8 mouse cellular contexts compared by ENCODE assay signal in the genomic region with DNA sequence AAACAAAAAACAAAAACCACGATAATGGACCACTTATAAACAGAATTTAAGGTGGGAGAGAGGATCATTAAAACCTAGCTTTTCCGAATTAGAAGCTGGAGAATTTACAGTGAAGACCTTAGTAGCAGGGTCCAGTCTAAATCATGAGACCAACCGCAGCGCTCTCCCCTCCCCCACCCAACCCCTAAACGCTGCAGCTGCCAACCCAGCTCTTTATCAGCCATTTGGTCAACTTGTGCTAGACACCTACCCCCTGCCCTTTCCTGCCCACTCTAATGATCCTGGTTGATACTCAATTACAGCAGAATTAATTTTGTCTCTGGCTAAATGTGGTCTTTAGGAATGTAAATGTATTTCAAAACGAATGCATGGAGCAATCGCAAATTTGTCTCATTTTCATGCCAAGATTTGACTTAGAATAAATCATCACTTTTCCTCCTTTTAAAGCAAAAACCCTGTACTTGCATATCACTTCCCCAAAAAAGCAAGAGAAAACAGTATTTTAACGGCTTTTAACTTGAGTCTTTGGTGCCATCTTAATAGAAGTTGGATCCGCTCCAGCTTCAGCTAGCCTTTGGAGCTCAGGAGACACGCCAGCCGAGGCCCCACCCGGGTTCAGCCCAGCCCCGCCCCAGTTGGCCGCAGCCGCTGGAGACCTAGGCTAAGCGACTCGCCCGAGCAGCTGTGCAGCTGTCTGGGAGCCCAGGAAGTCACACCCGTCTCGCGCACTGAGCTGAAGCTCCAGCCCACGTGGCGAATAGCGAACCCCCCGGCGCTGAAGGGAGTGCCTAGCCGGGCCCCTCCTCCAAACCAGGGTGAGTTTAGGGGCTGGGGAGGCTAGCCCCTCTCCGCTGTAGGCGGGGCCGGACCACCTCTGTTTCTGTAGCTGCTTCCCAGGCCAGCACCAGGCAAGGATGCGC. TPM values are rescaled to one million over a fixed set of nuclear protein-coding genes. Genes with fewer than 3 reads are reported as not detected.
DNase-seq lines count a peak whose midpoint lies in the region; ATAC-seq and TF ChIP-seq lines count a peak whose summit lies in the region.

No protein-coding gene starts in this region.

- peak; percentile 73 for ATAC-seq in embryonic facial prominence, embryonic 12.5 days (ENCODE audit: insufficient number of reproducible peaks, insufficient read depth, low FRiP score, low TSS enrichment)
- peak; percentile 64 for ATAC-seq in limb, embryonic 14.5 days (ENCODE audit: low FRiP score, low read depth)
- ATAC-seq in midbrain, embryonic 15.5 days (replicated peaks) = peak; percentile 65

- TF ChIP-seq CTCF in spleen, adult 2 months (IDR thresholded peaks at IDR 0.05; ENCODE audit: extremely low read depth, insufficient read depth, insufficient read length, insufficient replicate concordance) = no peak

- no peaks in the 10 kb centered on the region for H3K36me3 ChIP-seq in embryonic facial prominence, embryonic 12.5 days
- 0 out of 2 replicates have a peak, but pooled peaks cover 3% of the 10 kb centered on the region for H3K36me3 ChIP-seq in limb, embryonic 14.5 days (ENCODE audit: control insufficient read depth, insufficient read depth, low read length)
- H3K36me3 ChIP-seq in midbrain, embryonic 15.5 days (replicated peaks) = no peaks in the 10 kb centered on the region
- H3K36me3 ChIP-seq in spleen, adult 2 months (ENCODE audit: control insufficient read depth, insufficient read depth, low read length) = no peaks in the 10 kb centered on the region

- H3K4me1 ChIP-seq in embryonic facial prominence, embryonic 12.5 days = peaks cover 12% of the 10 kb centered on the region
- peaks cover 12% of the 10 kb centered on the region for H3K4me1 ChIP-seq in limb, embryonic 14.5 days (ENCODE audit: control insufficient read depth, insufficient read depth, low read length)
- H3K4me1 ChIP-seq in midbrain, embryonic 15.5 days = peaks cover 32% of the 10 kb centered on the region
- H3K4me1 ChIP-seq in spleen, adult 2 months (ENCODE audit: control insufficient read depth, insufficient read depth, insufficient read length) = peaks cover 2% of the 10 kb centered on the region; the same call in 1 of the 2 replicates

- no peaks in the 10 kb centered on the region for H3K9me3 ChIP-seq in embryonic facial prominence, embryonic 12.5 days
- no peaks in the 10 kb centered on the region for H3K9me3 ChIP-seq in limb, embryonic 14.5 days (ENCODE audit: control insufficient read depth, low read length)
- H3K9me3 ChIP-seq in midbrain, embryonic 15.5 days = no peaks in the 10 kb centered on the region

- peak overlapping the region; percentile 83 for H3K4me2 ChIP-seq in embryonic facial prominence, embryonic 12.5 days (replicated peaks)
- H3K4me2 ChIP-seq in limb, embryonic 14.5 days (replicated peaks; ENCODE audit: low read depth, low read length, severe bottlenecking) = peak overlapping the region; percentile 84
- H3K4me2 ChIP-seq in midbrain, embryonic 15.5 days = peak overlapping the region; percentile 99

- WGBS in embryonic facial prominence, embryonic 12.5 days = 2% methylated on average over 31 of the region's 31 CpGs
- 2% methylated on average over 31 of the region's 31 CpGs for WGBS in limb, embryonic 14.5 days
- 2% methylated on average over 31 of the region's 31 CpGs for WGBS in midbrain, embryonic 15.5 days
- 3% methylated on average over 31 of the region's 31 CpGs for WGBS in spleen, adult 2 months

- DNase-seq in 3134 (ENCODE audit: extremely low read depth, insufficient read length, low spot score) = peak; percentile 96
- peak; percentile 91 for DNase-seq in adrenal gland, adult 2 months
- DNase-seq in heart, adult 11 months = peak; percentile 99
- DNase-seq in kidney, adult 11 months = peak; percentile 78
- DNase-seq in limb, embryonic 14.5 days (ENCODE audit: low spot score) = peak; percentile 82
- DNase-seq in spleen, adult 2 months (ENCODE audit: low read depth in 1 of 2, low spot score in 2 of 2) = peak in 1 of 2 experiments; percentile 66

- H3K27ac ChIP-seq in embryonic facial prominence, embryonic 12.5 days = peak overlapping the region; percentile 94
- peak overlapping the region; percentile 81 for H3K27ac ChIP-seq in limb, embryonic 14.5 days (replicated peaks; ENCODE audit: low read depth, low read length)
- H3K27ac ChIP-seq in midbrain, embryonic 15.5 days = peak overlapping the region; percentile 74
- no peak overlapping the region for H3K27ac ChIP-seq in spleen, adult 2 months (ENCODE audit: insufficient read depth, low read length)

- no peaks in the 10 kb centered on the region for H3K27me3 ChIP-seq in embryonic facial prominence, embryonic 12.5 days
- H3K27me3 ChIP-seq in limb, embryonic 14.5 days (ENCODE audit: control insufficient read depth, insufficient read depth, low read length) = no peaks in the 10 kb centered on the region
- H3K27me3 ChIP-seq in midbrain, embryonic 15.5 days (replicated peaks) = no peaks in the 10 kb centered on the region
- H3K27me3 ChIP-seq in spleen, adult 2 months (ENCODE audit: control insufficient read depth, insufficient read depth, low read length) = peaks cover 14% of the 10 kb centered on the region

- H3K9ac ChIP-seq in embryonic facial prominence, embryonic 12.5 days = peak overlapping the region; percentile 68
- H3K9ac ChIP-seq in limb, embryonic 14.5 days (ENCODE audit: low read depth, low read length, severe bottlenecking) = peak overlapping the region; percentile 70
- peak overlapping the region; percentile 65 for H3K9ac ChIP-seq in midbrain, embryonic 15.5 days

- TF ChIP-seq POLR2A in limb, embryonic 14.5 days (IDR thresholded peaks at IDR 0.05; ENCODE audit: borderline replicate concordance, extremely low read depth, insufficient read depth, insufficient read length) = no peak
- TF ChIP-seq POLR2A in spleen, adult 2 months (IDR thresholded peaks at IDR 0.05; ENCODE audit: low read depth, low read length) = no peak

- peak overlapping the region; percentile 70 for H3K4me3 ChIP-seq in embryonic facial prominence, embryonic 12.5 days
- H3K4me3 ChIP-seq in limb, embryonic 14.5 days (replicated peaks; ENCODE audit: low read length) = peak overlapping the region; percentile 67
- peak overlapping the region; percentile 76 for H3K4me3 ChIP-seq in midbrain, embryonic 15.5 days
- H3K4me3 ChIP-seq in spleen, adult 2 months (ENCODE audit: extremely low read depth, insufficient read depth, insufficient read length) = peak overlapping the region; percentile 76

RNA-seq across cellular contexts. Expression of a gene that starts 3.3 kb away (rescaled TPM):
- 1 to 10 TPM; 2.7 to 3.2 TPM for total RNA-seq in adrenal gland, adult 2 months (2021)
- 0.88 and 1.4 TPM in 2 replicates for polyA plus RNA-seq in adrenal gland, adult 2 months (2012; rRNA removed)
- 119 and 120 TPM in 2 replicates for polyA plus RNA-seq in embryonic facial prominence, embryonic 12.5 days (2016; fragmentation: Nextera tagmentation; extraction: Ambion mirVana)
- polyA plus RNA-seq in limb, embryonic 14.5 days (2012; rRNA removed) = 168 and 208 TPM in 2 replicates
- polyA plus RNA-seq in limb, embryonic 14.5 days (2014; fragmentation: Nextera tagmentation; extraction: Ambion mirVana) = 116 and 137 TPM in 2 replicates
- 30.5 and 33.3 TPM in 2 replicates for polyA plus RNA-seq in midbrain, embryonic 15.5 days (2015; fragmentation: Nextera tagmentation; extraction: Ambion mirVana)
- polyA plus RNA-seq in spleen, adult 2 months (2012; rRNA removed) = 0.40 and 1.0 TPM in 2 replicates

Comparison
In these comparisons a context has a peak if more than half of its experiments do, and no peak if none do; other contexts are left out.
1. RNA of a gene that starts 3.3 kb away (polyA plus RNA-seq): 116 to 208 TPM in limb, embryonic 14.5 days, 119 to 120 TPM in embryonic facial prominence, embryonic 12.5 days and 30.5 to 33.3 TPM in midbrain, embryonic 15.5 days; 0.40 to 1.0 TPM in spleen, adult 2 months and 0.88 to 1.4 TPM in adrenal gland, adult 2 months; every median in the first group is over 10 times any median in the second.
2. Peak in every context shown above with its lines, with median percentiles within 50 percentile points of each other: ATAC-seq, H3K4me2 ChIP-seq, H3K4me3 ChIP-seq and H3K9ac ChIP-seq.